ENCODE assay signal across 8 mouse cellular contexts in genomic region chr10:94034876-94035657, GRCm38 (mm10). TPM values are rescaled to one million over a fixed set of nuclear protein-coding genes. Genes with fewer than 3 reads are reported as not detected.
DNase-seq lines count a peak whose midpoint lies in the region; ATAC-seq and TF ChIP-seq lines count a peak whose summit lies in the region.

No protein-coding gene starts in this region.

- no peak for TF ChIP-seq CTCF in heart, postnatal 0 days (IDR thresholded peaks at IDR 0.05; ENCODE audit: low read depth)

- peak overlapping the region; percentile 82 for H3K4me3 ChIP-seq in heart, postnatal 0 days (ENCODE audit: low read depth, low read length)
- peak overlapping the region; percentile 93 for H3K4me3 ChIP-seq in megakaryocyte, embryonic 14.5 days (replicated peaks)

- DNase-seq in frontal cortex, postnatal 10 days (ENCODE audit: low spot score in 2 of 2) = no peak
- peak; percentile 43 for DNase-seq in MEL-GATA-1-ER (ENCODE audit: extremely low read depth, low read depth)
- peak; percentile 20 for DNase-seq in embryo, embryonic 11.5 days (ENCODE audit: low read depth, low spot score)
- DNase-seq in heart, postnatal 0 days (ENCODE audit: low spot score) = no peak
- peak; percentile 44 for DNase-seq in layer of hippocampus, adult 9-11 months
- peak; percentile 51 for DNase-seq in splenic B cell, adult 2 months (ENCODE audit: low read depth, low spot score)

- peak overlapping the region; percentile 70 for H3K9ac ChIP-seq in heart, postnatal 0 days (replicated peaks; ENCODE audit: low read depth, low read length)

- H3K4me2 ChIP-seq in heart, postnatal 0 days (ENCODE audit: low read depth, low read length) = peak overlapping the region; percentile 90

- ATAC-seq in frontal cortex, adult (ENCODE audit: low TSS enrichment) = peak; percentile 36
- peak; percentile 73 for ATAC-seq in heart, postnatal 0 days (ENCODE audit: insufficient read depth, low read depth)

- TF ChIP-seq EP300 in heart, postnatal 0 days (IDR thresholded peaks at IDR 0.05; ENCODE audit: low read depth) = no peak; the same call in 1 of the 2 replicates

- H3K4me1 ChIP-seq in heart, postnatal 0 days (ENCODE audit: control insufficient read depth, insufficient read depth) = peaks cover 19% of the 10 kb centered on the region
- peaks cover 20% of the 10 kb centered on the region for H3K4me1 ChIP-seq in megakaryocyte, embryonic 14.5 days

- WGBS in heart, postnatal 0 days = 2% methylated on average over 30 of the region's 30 CpGs

- no peaks in the 10 kb centered on the region for H3K27me3 ChIP-seq in heart, postnatal 0 days (ENCODE audit: control insufficient read depth, insufficient read depth, low read length)
- peaks cover 23% of the 10 kb centered on the region for H3K27me3 ChIP-seq in megakaryocyte, embryonic 14.5 days (replicated peaks)
- no peaks in the 10 kb centered on the region for H3K27me3 ChIP-seq in splenic B cell, adult 2 months (ENCODE audit: control insufficient read depth, insufficient read depth, low read length, poor library complexity, severe bottlenecking)

- H3K27ac ChIP-seq in heart, postnatal 0 days (ENCODE audit: low read depth) = peak overlapping the region; percentile 73

- H3K36me3 ChIP-seq in heart, postnatal 0 days (replicated peaks; ENCODE audit: control insufficient read depth, insufficient read depth, low read length) = no peaks in the 10 kb centered on the region
- H3K36me3 ChIP-seq in megakaryocyte, embryonic 14.5 days (replicated peaks; ENCODE audit: low read length) = no peaks in the 10 kb centered on the region
- no peaks in the 10 kb centered on the region for H3K36me3 ChIP-seq in splenic B cell, adult 2 months (ENCODE audit: control insufficient read depth, insufficient read depth, low read length, poor library complexity, severe bottlenecking)

- H3K9me3 ChIP-seq in heart, postnatal 0 days (replicated peaks; ENCODE audit: control insufficient read depth, low read length) = no peaks in the 10 kb centered on the region
- no peaks in the 10 kb centered on the region for H3K9me3 ChIP-seq in megakaryocyte, embryonic 14.5 days

RNA-seq across cellular contexts. Expression of gene Vezt, which starts 0.6 kb away (rescaled TPM):
- 20.8 and 23.8 TPM in 2 replicates for total RNA-seq in heart, postnatal 0 days (2014; rRNA removed; ENCODE audit: low replicate concordance)
- polyA plus RNA-seq in heart, postnatal 0 days (2015; fragmentation: Nextera tagmentation; extraction: Ambion mirVana) = 21.9 and 25.8 TPM in 2 replicates
- 1.6 and 1.7 TPM in 2 replicates for polyA plus RNA-seq in megakaryocyte, embryonic 14.5 days (2012; ENCODE audit: insufficient read depth, low replicate concordance)

RNA-seq across cellular contexts. Expression of gene Fgd6, which starts 0.7 kb away (rescaled TPM):
- 2.7 and 3.6 TPM in 2 replicates for total RNA-seq in heart, postnatal 0 days (2014; rRNA removed; ENCODE audit: low replicate concordance)
- polyA plus RNA-seq in heart, postnatal 0 days (2015; fragmentation: Nextera tagmentation; extraction: Ambion mirVana) = 1.3 and 1.4 TPM in 2 replicates
- 0.01 TPM in 1 of 2 replicates, not detected in the other for polyA plus RNA-seq in megakaryocyte, embryonic 14.5 days (2012; ENCODE audit: insufficient read depth, low replicate concordance)

Comparison
In these comparisons a context has a peak if more than half of its experiments do, and no peak if none do; other contexts are left out.
1. DNase-seq: peak in MEL-GATA-1-ER (single experiment), embryo, embryonic 11.5 days (single experiment), layer of hippocampus, adult 9-11 months (single experiment) and splenic B cell, adult 2 months (single experiment); none in frontal cortex, postnatal 10 days (0 of 2) and heart, postnatal 0 days (single experiment).